Mouse (Mus musculus): ENCODE data around the gene Lrg1.

DNA sequence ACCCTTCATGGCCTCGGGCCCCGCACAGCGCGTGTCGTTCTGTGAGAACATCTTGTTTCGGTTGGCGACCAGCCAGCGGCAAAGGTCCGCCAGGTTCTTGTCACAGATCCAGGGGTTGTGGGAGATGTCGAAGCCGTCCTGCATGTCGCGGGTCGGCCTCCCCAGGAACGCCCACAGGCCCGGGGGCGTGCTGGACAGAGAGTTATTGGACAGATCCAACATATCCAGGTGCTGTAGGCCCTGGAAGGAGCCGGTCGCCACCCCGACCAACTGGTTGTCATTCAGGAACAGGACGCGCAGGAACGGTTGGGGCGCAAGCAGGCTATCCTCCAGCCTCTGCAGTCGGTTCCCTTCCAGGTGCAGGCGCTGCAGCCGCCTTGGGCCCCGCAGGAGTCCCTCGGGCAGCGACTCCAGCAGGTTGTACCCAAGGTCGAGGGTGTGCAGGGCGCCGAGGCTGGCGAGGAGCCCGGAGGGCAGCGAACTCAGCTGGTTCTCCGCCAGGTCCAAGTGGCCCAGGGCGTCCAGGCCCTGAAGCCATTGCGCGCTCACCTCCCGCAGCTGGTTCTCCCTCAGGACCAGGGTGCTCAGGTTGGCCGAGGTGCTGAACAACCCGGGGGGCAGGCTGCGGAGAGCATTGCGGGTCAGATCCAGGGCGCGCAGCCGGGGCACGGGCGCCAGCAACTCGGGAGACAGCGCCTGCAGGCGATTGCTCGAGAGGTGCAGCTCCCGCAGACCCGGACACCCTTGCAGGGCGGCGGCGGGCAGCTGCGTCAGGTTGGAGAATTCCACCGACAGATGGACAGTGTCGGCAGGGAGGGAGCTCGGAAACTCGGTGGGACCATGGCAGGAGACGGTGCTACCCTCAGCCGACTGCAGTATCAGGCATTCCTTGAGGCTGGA is 1.6 kb downstream of the Lrg1 start:
- no peak for TF ChIP-seq CTCF (IDR thresholded peaks at IDR 0.05; ENCODE audit: control insufficient read depth, insufficient read depth, low read length)
- TF ChIP-seq POLR2A (IDR thresholded peaks at IDR 0.05; ENCODE audit: borderline replicate concordance, control insufficient read depth, low read depth, low read length): no peak; the same call in 1 of the 2 replicates

Data from bone marrow, adult 2 months (tissue).